Mouse (Mus musculus): ENCODE results near the gene Pi4ka. TPM values are rescaled to one million over a fixed set of nuclear protein-coding genes. Genes with fewer than 3 reads are reported as not detected.
A peak's percentile ranks its signal among the peaks of the same experiment; 100 is the strongest.

Pi4ka gene
- total and polyA plus RNA-seq, 2 experiments from 2014 or later: 46.5 to 135 TPM

DNA sequence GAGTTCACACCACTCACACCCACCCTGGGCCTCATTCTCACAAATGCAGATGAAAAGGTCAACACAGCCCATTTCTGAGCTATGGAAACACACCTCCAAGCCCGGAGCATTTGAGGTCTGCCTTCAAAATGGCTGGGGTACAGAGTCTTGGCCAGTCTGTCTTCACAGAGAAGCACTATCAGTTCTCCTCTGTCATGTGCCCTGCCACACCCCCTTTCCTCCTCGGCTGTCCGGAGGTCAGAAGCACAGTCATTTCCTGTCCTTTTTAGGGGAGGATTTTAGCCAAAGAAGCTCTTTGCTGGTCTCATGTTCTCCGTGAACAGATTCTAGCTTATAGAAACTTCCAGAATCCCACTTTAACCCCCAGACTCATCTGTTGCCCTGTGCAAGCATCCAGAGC, 4.1 kb upstream of the Pi4ka start:
- Histone ChIP-seq H3K9ac (replicated peaks; ENCODE audit: low read length, poor library complexity, severe bottlenecking) (no peak overlapping the region), H3K27me3 (ENCODE audit: insufficient read depth, low read length) (no peaks in the 10 kb centered on the region), H3K4me1 (ENCODE audit: insufficient read depth, low read length) (peaks cover 11% of the 10 kb centered on the region), H3K4me2 (ENCODE audit: low read depth, low read length, poor library complexity, severe bottlenecking) (no peak overlapping the region), H3K27ac (ENCODE audit: low read depth, low read length) (no peak overlapping the region), H3K4me3 (ENCODE audit: low read depth, low read length) (no peak overlapping the region), H3K9me3 (ENCODE audit: low read length) (no peaks in the 10 kb centered on the region), H3K36me3 (ENCODE audit: insufficient read depth, low read length) (0 out of 2 replicates have a peak, but pooled peaks cover 4% of the 10 kb centered on the region)
- no peak for DNase-seq (ENCODE audit: low spot score)
- no peak for TF ChIP-seq CTCF (IDR thresholded peaks at IDR 0.05)
- 80% methylated on average over 4 of the region's 4 CpGs for WGBS
- no peak for ATAC-seq (ENCODE audit: low FRiP score)

DNA sequence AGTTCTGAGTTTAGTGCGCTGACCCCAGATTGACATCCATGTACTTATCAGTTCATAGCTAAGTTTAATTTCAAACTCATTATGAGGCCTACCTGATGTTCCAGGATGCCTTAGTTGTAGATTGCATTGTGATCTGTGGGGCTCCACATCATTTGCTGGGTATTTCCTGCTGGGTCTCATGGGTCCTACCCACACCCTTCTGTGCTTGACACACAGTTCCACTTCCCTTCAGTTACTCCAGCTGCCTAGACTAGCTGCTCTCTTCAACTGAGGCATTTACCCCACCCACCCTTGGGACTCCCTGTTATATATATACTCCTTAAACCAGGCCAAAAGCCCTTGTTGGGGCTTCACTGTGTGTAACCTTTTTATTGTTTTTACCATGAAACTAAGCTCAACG, 2.9 kb upstream of the Pi4ka start:
- Histone ChIP-seq H3K4me1 (ENCODE audit: insufficient read depth, low read length) (peaks cover 17% of the 10 kb centered on the region), H3K9ac (replicated peaks; ENCODE audit: low read length, poor library complexity, severe bottlenecking) (no peak overlapping the region), H3K9me3 (ENCODE audit: low read length) (no peaks in the 10 kb centered on the region), H3K4me3 (ENCODE audit: low read depth, low read length) (no peak overlapping the region), H3K27ac (ENCODE audit: low read depth, low read length) (no peak overlapping the region), H3K27me3 (ENCODE audit: insufficient read depth, low read length) (no peaks in the 10 kb centered on the region), H3K4me2 (ENCODE audit: low read depth, low read length, poor library complexity, severe bottlenecking) (no peak overlapping the region), H3K36me3 (ENCODE audit: insufficient read depth, low read length) (0 out of 2 replicates have a peak, but pooled peaks cover 4% of the 10 kb centered on the region)
- TF ChIP-seq CTCF (IDR thresholded peaks at IDR 0.05): no peak
- WGBS: 89% methylated on average over 2 of the region's 2 CpGs
- ATAC-seq (ENCODE audit: low FRiP score) (no peak), DNase-seq (ENCODE audit: low spot score) (no peak)

DNA sequence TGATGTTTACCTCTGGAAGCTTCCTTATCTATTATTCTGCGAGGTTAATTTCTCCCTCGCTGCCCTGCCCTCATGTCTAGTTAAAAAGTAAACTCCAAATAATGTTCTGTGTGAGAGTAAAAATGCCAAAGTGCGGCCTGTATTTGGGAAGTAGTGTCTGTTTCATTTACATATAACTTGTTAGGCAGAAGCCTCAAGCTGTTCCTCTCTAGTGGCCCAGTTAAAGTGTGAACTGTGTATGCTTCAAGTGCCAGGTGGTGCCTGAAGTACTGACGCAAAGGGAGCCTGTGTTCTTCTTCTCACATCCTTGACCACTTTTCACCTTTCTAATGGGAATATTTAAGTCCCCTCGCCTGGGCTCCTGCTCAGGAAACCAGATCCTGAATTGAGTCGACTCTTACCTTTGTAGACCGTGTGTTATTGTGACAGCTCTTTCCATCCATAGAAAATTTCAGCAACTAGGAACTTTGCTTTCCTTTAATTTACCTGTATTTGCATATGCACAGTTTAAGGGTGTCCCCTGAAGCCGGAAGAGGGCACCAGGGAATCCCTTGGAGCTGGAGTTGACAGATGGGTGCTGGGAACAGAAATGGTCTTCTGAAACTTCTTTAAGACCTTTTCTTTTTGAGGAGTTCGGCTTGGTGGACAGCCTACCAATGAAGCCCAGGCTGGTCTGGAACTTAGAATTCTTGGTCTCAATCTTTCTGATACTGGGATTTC, 558 bp upstream of the Pi4ka start:
- no peak for DNase-seq (ENCODE audit: low spot score)
- Histone ChIP-seq H3K27ac (ENCODE audit: low read depth, low read length) (no peak overlapping the region), H3K9me3 (ENCODE audit: low read length) (no peaks in the 10 kb centered on the region), H3K4me1 (ENCODE audit: insufficient read depth, low read length) (peaks cover 17% of the 10 kb centered on the region), H3K4me2 (ENCODE audit: low read depth, low read length, poor library complexity, severe bottlenecking) (peak overlapping the region; percentile 65), H3K4me3 (ENCODE audit: low read depth, low read length) (peak overlapping the region; percentile 82), H3K27me3 (ENCODE audit: insufficient read depth, low read length) (no peaks in the 10 kb centered on the region), H3K36me3 (ENCODE audit: insufficient read depth, low read length) (0 out of 2 replicates have a peak, but pooled peaks cover 4% of the 10 kb centered on the region), H3K9ac (replicated peaks; ENCODE audit: low read length, poor library complexity, severe bottlenecking) (peak overlapping the region; percentile 81)
- TF ChIP-seq CTCF (IDR thresholded peaks at IDR 0.05): no peak
- ATAC-seq (ENCODE audit: low FRiP score): no peak
- WGBS: 39% methylated on average over 9 of the region's 9 CpGs

DNA sequence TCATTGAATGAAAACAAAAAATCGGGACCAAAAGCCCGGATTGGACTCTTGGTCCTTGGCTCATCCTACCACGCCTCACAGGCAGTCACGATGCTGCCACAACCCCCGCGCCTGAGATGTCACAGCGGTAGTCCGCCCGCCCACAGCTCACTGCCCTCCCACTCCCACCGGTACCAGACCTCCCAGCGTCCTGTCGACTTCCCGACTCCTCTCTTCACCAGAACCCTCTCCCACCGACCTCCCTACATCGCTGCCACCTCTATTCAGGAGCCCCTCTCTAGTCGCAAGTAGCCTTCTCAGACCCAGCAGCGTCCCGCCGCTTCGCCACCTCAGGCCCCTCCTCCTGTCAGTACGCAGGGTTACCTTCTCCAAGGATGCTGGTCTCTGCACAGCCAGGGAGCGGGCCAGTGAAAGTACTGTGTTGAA, 830 bp downstream of the Pi4ka start:
- Histone ChIP-seq H3K9me3 (ENCODE audit: low read length) (no peaks in the 10 kb centered on the region), H3K9ac (replicated peaks; ENCODE audit: low read length, poor library complexity, severe bottlenecking) (peak overlapping the region; percentile 81), H3K36me3 (ENCODE audit: insufficient read depth, low read length) (0 out of 2 replicates have a peak, but pooled peaks cover 3% of the 10 kb centered on the region), H3K27me3 (ENCODE audit: insufficient read depth, low read length) (no peaks in the 10 kb centered on the region), H3K4me3 (ENCODE audit: low read depth, low read length) (peak overlapping the region; percentile 82), H3K4me1 (ENCODE audit: insufficient read depth, low read length) (peaks cover 17% of the 10 kb centered on the region), H3K27ac (ENCODE audit: low read depth, low read length) (peak overlapping the region; percentile 91), H3K4me2 (ENCODE audit: low read depth, low read length, poor library complexity, severe bottlenecking) (peak overlapping the region; percentile 65)
- 0% methylated on average over 21 of the region's 22 CpGs for WGBS
- no peak for TF ChIP-seq CTCF (IDR thresholded peaks at IDR 0.05)
- peak; percentile 76 for DNase-seq (ENCODE audit: low spot score)
- peak; percentile 78 for ATAC-seq (ENCODE audit: low FRiP score)

DNA sequence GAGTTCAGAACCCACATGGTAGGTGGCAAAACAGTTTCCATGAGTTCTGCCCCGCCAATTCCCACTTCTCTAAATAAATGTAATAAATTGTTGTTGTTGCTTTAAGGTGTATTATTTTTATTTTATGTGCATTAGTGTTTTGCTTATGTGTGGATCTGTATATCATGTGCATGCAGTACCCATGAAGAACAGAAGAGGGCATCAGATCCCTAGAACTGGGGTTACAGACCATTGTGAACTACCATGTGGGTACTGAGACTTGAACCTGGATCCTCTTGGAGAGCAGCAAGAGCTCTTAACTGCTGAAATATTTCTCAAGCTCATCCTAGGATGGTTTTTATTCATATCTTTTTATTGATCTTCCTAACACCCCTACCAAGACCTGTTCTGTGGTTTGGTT, 3.3 kb downstream of the Pi4ka start:
- DNase-seq (ENCODE audit: low spot score): peak; percentile 22
- Histone ChIP-seq H3K9ac (replicated peaks; ENCODE audit: low read length, poor library complexity, severe bottlenecking) (no peak overlapping the region), H3K4me3 (ENCODE audit: low read depth, low read length) (no peak overlapping the region), H3K27ac (ENCODE audit: low read depth, low read length) (no peak overlapping the region), H3K9me3 (ENCODE audit: low read length) (no peaks in the 10 kb centered on the region), H3K36me3 (ENCODE audit: insufficient read depth, low read length) (no peaks in the 10 kb centered on the region), H3K4me1 (ENCODE audit: insufficient read depth, low read length) (peaks cover 17% of the 10 kb centered on the region), H3K4me2 (ENCODE audit: low read depth, low read length, poor library complexity, severe bottlenecking) (no peak overlapping the region), H3K27me3 (ENCODE audit: insufficient read depth, low read length) (no peaks in the 10 kb centered on the region)
- TF ChIP-seq CTCF (IDR thresholded peaks at IDR 0.05): peak; percentile 68
- no peak for ATAC-seq (ENCODE audit: low FRiP score)
- 80% methylated on average over 1 of the region's 1 CpGs for WGBS

DNA sequence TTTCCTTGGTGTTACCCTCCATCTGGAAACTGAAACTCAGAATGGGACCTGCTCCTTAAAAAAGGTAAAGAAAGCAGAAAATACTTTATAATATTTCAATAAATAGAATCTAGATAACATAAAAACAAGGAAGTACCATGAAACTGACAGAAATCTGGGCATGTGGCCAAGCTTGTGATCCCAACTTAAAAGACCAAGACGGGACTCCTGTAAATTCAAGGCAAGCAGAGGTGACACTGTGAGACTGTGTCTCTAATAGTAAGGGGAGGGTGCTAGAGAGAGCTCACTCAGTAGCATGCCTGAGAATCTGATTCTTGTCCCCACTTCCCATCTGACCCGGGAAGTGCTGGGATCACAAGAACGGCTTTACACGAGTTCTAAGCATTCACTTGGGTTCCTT, 13.3 kb downstream of the Pi4ka start:
- H3K9ac ChIP-seq (replicated peaks; ENCODE audit: low read length, poor library complexity, severe bottlenecking): no peak overlapping the region
- no peak for DNase-seq (ENCODE audit: low spot score)
- no peak overlapping the region for H3K4me3 ChIP-seq (ENCODE audit: low read depth, low read length)
- no peak overlapping the region for H3K27ac ChIP-seq (ENCODE audit: low read depth, low read length)
- ATAC-seq (ENCODE audit: low FRiP score): no peak
- H3K27me3 ChIP-seq (ENCODE audit: insufficient read depth, low read length): no peaks in the 10 kb centered on the region
- no peak for TF ChIP-seq CTCF (IDR thresholded peaks at IDR 0.05)
- H3K9me3 ChIP-seq (ENCODE audit: low read length): no peaks in the 10 kb centered on the region
- 79% methylated on average over 4 of the region's 4 CpGs for WGBS
- H3K36me3 ChIP-seq (ENCODE audit: insufficient read depth, low read length): peaks cover 5% of the 10 kb centered on the region; the same call in 1 of the 2 replicates
- H3K4me2 ChIP-seq (ENCODE audit: low read depth, low read length, poor library complexity, severe bottlenecking): no peak overlapping the region
- no peaks in the 10 kb centered on the region for H3K4me1 ChIP-seq (ENCODE audit: insufficient read depth, low read length)

Data from midbrain, postnatal 0 days (tissue).